Comparison of ENCODE assay signal across 29 mouse cellular contexts in genomic region chr1:160027939-160028338, GRCm38 (mm10). TPM values are rescaled to one million over a fixed set of nuclear protein-coding genes. Genes with fewer than 3 reads are reported as not detected.
DNase-seq lines count a peak whose midpoint lies in the region; ATAC-seq and TF ChIP-seq lines count a peak whose summit lies in the region.
"Had no signal": no experiment of that assay in that cellular context is flagged by ENCODE, and none has a peak within 500 bp of the region (broad histone marks: within the 10 kb centered on the region; RNA-seq: fewer than 3 reads in every experiment).

No protein-coding gene starts in this region.

- no peaks in the 10 kb centered on the region for H3K36me3 ChIP-seq in splenic B cell, adult 2 months (ENCODE audit: control insufficient read depth, insufficient read depth, low read length, poor library complexity, severe bottlenecking)
- no peaks in the 10 kb centered on the region for H3K36me3 ChIP-seq in kidney, embryonic 16.5 days (ENCODE audit: insufficient read depth, low read length)
- H3K36me3 ChIP-seq: embryonic facial prominence, embryonic 12.5 days; embryonic facial prominence, embryonic 15.5 days; forebrain, embryonic 12.5 days; forebrain, embryonic 15.5 days; G1E; heart, embryonic 12.5 days; heart, embryonic 15.5 days; hindbrain, embryonic 10.5 days; hindbrain, embryonic 13.5 days had no signal

- H3K27ac ChIP-seq in layer of hippocampus, adult 2 months: 0 out of 2 replicates have a peak overlapping the region, but pooled peaks have one; percentile 5
- H3K27ac ChIP-seq in kidney, embryonic 16.5 days (ENCODE audit: low read length): no peak overlapping the region
- H3K27ac ChIP-seq: embryonic facial prominence, embryonic 12.5 days; embryonic facial prominence, embryonic 15.5 days; forebrain, embryonic 12.5 days; forebrain, embryonic 15.5 days; heart, embryonic 15.5 days; hindbrain, embryonic 10.5 days; hindbrain, embryonic 13.5 days had no signal

- H3K9ac ChIP-seq in kidney, embryonic 16.5 days (replicated peaks; ENCODE audit: low read length): no peak overlapping the region
- H3K9ac ChIP-seq: embryonic facial prominence, embryonic 12.5 days; embryonic facial prominence, embryonic 15.5 days; forebrain, embryonic 12.5 days; forebrain, embryonic 15.5 days; heart, embryonic 12.5 days; heart, embryonic 15.5 days; hindbrain, embryonic 13.5 days had no signal

- TF ChIP-seq CTCF in layer of hippocampus, adult 2 months (conservative IDR thresholded peaks at IDR 0.05): peak; percentile 44

- no peaks in the 10 kb centered on the region for H3K27me3 ChIP-seq in splenic B cell, adult 2 months (ENCODE audit: control insufficient read depth, insufficient read depth, low read length, poor library complexity, severe bottlenecking)
- H3K27me3 ChIP-seq in kidney, embryonic 16.5 days (ENCODE audit: insufficient read depth, low read length): no peaks in the 10 kb centered on the region
- H3K27me3 ChIP-seq: CH12.LX; embryonic facial prominence, embryonic 12.5 days; embryonic facial prominence, embryonic 15.5 days; forebrain, embryonic 12.5 days; forebrain, embryonic 15.5 days; heart, embryonic 12.5 days; heart, embryonic 15.5 days; hindbrain, embryonic 13.5 days; Patski had no signal

- peak; percentile 70 for ATAC-seq in frontal cortex, adult (ENCODE audit: low TSS enrichment)
- ATAC-seq in kidney, embryonic 16.5 days (ENCODE audit: low FRiP score, low TSS enrichment): no peak
- ATAC-seq: forebrain, embryonic 15.5 days; hindbrain, embryonic 16.5 days; Patski had no signal

- 60% methylated on average over 4 of the region's 4 CpGs for WGBS in kidney, embryonic 16.5 days

- DNase-seq in frontal cortex, postnatal 14 days (ENCODE audit: low spot score in 2 of 2): no peak
- DNase-seq in layer of hippocampus, adult 2 months (ENCODE audit: low spot score in 2 of 2): no peak
- DNase-seq in layer of hippocampus, adult 9-10 months (ENCODE audit: low spot score): no peak
- peak; percentile 17 for DNase-seq in brain, adult 2 months (ENCODE audit: low read depth, low spot score)
- DNase-seq in splenic B cell, adult 2 months (ENCODE audit: low read depth, low spot score): peak; percentile 5
- DNase-seq: adrenal gland, postnatal 10 days; adrenal gland, postnatal 36 days; B cell, adult 2 months; cerebellum, adult 11 months; cerebellum, adult 2 months; cerebellum, adult 9-11 months; gastrocnemius, postnatal 10 days; gastrocnemius, postnatal 36 days; heart, postnatal 10 days; heart, postnatal 36 days had no signal

- no peaks in the 10 kb centered on the region for H3K4me1 ChIP-seq in kidney, embryonic 16.5 days (ENCODE audit: insufficient read depth, low read length)
- H3K4me1 ChIP-seq: embryonic facial prominence, embryonic 12.5 days; embryonic facial prominence, embryonic 15.5 days; forebrain, embryonic 12.5 days; forebrain, embryonic 15.5 days; heart, embryonic 15.5 days; hindbrain, embryonic 10.5 days; hindbrain, embryonic 13.5 days had no signal

- H3K4me3 ChIP-seq in layer of hippocampus, adult 2 months: no peak overlapping the region
- no peak overlapping the region for H3K4me3 ChIP-seq in kidney, embryonic 16.5 days (ENCODE audit: low read length)
- H3K4me3 ChIP-seq: embryonic facial prominence, embryonic 12.5 days; embryonic facial prominence, embryonic 15.5 days; forebrain, embryonic 12.5 days; forebrain, embryonic 15.5 days; heart, embryonic 12.5 days; heart, embryonic 15.5 days; hindbrain, embryonic 10.5 days; hindbrain, embryonic 13.5 days had no signal

- H3K4me2 ChIP-seq in kidney, embryonic 16.5 days (replicated peaks; ENCODE audit: low read depth, low read length): no peak overlapping the region
- H3K4me2 ChIP-seq: embryonic facial prominence, embryonic 12.5 days; embryonic facial prominence, embryonic 15.5 days; forebrain, embryonic 12.5 days; forebrain, embryonic 15.5 days; heart, embryonic 12.5 days; heart, embryonic 15.5 days; hindbrain, embryonic 13.5 days had no signal

- peaks cover 4% of the 10 kb centered on the region for H3K9me3 ChIP-seq in kidney, embryonic 16.5 days (ENCODE audit: low read length)
- H3K9me3 ChIP-seq: embryonic facial prominence, embryonic 12.5 days; embryonic facial prominence, embryonic 15.5 days; forebrain, embryonic 12.5 days; forebrain, embryonic 15.5 days; G1E; heart, embryonic 15.5 days; hindbrain, embryonic 10.5 days; hindbrain, embryonic 13.5 days had no signal

RNA-seq across cellular contexts. Expression of gene 4930523C07Rik, which starts 16.2 kb away (rescaled TPM):
- total RNA-seq in layer of hippocampus, adult 2 months (2021): 1 to 10 TPM; 2.2 to 2.3 TPM
- polyA plus RNA-seq in kidney, embryonic 16.5 days (2015; fragmentation: Nextera tagmentation; extraction: Ambion mirVana): 22.5 and 23.2 TPM in 2 replicates
- polyA plus RNA-seq: G1E had no signal

Comparison
In these comparisons a context has a peak if more than half of its experiments do, and no peak if none do; other contexts are left out.
1. DNase-seq: peak in brain, adult 2 months (single experiment) and splenic B cell, adult 2 months (single experiment); none in frontal cortex, postnatal 14 days (0 of 2), layer of hippocampus, adult 2 months (0 of 2) and layer of hippocampus, adult 9-10 months (single experiment).